Mouse (Mus musculus): ENCODE measurements around the gene Kras.

Gene Kras

DNA sequence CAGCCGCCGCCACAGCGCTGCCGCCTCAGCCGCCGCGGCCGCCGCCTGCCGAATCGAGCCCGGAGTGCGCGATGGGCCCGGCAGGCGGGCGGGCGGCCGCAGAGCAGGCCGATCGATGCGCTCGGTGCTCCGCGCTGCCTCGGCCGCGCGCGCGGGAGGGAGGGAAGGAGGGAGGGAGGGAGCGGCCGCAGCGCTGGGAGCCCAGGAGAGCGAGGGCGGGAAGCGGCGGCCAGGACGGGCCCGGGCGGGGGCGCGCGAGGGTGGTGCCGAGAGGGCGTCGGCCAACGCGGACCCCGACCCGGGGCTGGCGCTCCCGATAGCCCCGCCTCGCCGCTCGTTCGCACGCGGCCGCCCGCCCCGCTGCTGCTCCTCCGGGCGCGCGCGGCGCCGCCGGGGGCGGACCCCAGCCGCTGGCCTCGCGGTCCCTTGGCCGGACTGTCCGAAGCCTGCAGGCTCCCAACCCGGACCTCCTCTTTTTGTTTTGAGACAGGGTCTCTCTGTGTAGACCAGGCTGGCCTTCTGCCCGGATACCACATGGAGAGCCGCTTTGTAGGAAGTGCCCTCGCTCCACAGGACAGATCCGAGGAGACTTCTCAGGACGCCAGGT is at the start of gene Kras:
Kras (minus strand) TSS at position 55 of the 607 bp plus-strand sequence.
- DNase-seq (ENCODE audit: low read depth, low spot score), result peak; percentile 78

DNA sequence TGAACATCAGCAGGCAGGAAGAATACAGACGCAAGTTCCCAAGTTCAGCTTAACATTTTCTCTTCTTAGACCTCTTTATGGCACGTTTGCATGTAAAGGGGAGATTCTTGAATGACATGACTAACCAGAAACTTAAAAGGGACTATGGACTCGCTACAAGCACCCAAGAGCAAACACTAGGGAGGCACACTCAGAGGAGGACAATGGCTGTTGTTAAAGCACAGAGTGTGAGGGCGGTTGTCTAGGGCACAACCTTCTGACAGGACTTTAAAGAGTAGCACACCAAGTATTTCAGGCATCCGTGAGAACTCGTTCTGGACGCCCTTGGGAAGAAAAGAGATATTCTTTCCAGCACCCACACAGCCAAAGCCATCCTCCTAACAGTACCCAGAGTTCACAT is 47.6 kb upstream of the Kras start:
- DNase-seq (ENCODE audit: low read depth, low spot score), result no peak

DNA sequence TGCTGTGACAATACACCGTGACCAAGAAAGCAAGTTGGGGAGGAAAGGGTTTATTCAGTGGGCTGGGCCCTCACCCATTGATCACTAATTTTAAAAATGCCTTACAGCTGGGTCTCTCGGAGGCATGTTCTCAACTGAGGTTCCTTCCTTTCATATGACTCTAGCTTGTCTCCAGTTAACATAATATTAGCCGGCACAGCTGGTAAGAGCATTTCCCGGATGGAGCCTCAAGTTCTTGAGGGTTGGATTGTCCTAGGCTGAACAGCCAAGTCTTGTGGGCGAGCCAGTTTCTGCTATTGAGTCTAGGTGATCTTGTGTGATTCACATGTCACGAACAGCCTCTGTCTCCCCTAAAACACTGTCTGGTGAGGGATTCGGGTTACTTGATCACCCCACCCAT is 46.9 kb upstream of the Kras start:
- no peak for DNase-seq (ENCODE audit: low read depth, low spot score)

DNA sequence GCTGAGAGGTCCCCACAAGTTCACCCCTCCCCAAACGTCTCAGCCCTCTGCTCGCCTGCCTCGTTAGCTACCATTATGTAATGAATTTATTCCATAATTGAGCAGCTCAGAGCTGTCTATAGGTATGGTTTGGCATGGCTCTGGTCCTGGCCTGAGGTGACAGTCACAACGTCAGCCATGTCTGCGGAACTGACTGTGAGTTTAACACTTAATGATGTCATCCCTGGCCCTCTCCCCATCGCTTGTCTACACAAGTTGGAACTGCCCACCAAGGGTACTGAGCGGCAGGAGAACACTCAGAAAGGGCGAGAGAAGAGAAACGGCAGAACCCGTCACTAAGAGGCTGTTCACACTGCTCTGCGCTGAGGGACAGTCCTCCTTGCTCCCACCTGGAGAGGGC is 45.1 kb upstream of the Kras start:
- no peak for DNase-seq (ENCODE audit: low read depth, low spot score)

DNA sequence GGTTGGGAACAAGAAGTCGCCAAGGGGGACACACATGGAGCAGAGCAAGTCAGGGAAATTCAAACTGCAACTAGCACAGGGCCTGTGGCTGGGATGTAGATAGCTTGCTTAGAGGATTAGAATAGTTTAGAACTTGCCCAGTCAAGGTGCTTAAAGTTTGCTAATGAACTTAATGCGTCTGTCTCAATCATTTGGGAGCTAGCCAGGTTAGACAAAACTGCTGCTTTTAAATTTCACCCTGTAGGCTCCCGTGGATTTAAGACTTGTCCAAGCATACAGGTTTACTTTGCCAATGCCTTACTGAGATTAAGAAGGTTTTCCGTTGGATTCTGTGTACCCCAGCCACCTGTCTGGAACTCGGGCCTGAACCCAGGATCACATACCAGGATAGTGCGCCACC is 43.1 kb upstream of the Kras start:
- DNase-seq (ENCODE audit: low read depth, low spot score), result no peak

DNA sequence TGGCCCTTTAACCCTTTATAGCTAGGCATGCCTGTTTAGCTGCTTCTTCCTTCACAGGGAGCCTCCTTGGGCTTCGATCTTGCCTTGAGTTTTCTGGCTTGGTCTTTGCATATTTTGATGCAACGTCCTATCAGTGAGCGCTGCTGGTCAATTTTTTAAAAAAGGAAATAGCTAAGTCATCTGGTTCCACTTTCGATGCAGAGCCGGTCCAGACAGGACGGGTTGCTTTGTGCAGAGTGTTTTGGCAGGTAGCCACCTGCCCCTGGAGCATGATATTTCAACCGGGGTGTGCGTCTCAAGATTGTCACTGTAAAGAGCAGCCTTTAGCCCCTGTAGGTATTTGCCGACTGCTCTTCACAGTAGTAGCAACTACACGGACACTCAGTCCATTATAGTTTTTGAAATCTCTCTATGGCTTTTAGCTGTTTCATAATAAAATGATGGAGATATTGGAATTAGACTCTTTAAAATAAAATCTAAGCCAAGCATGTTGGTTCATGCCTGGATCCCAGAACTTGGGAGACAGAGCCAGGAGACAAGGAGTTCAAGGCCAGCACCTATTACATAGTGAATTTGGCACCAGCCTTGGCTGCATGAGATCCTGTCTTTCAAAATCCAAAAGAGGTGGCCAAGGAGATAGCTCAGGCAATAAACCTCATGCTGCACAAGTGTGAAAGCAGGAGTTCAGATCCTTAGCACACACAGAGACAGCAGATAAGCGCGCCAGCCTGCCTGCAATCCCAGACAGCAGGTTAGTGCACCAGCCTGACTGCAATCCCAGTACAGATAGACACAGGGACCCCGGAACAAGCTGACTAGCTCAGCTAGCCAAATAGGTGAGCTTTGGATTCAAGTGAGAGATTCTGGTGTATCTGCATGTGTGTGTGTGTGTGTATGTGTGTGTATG is 41.6 kb upstream of the Kras start:
- DNase-seq (ENCODE audit: low read depth, low spot score), result no peak

DNA sequence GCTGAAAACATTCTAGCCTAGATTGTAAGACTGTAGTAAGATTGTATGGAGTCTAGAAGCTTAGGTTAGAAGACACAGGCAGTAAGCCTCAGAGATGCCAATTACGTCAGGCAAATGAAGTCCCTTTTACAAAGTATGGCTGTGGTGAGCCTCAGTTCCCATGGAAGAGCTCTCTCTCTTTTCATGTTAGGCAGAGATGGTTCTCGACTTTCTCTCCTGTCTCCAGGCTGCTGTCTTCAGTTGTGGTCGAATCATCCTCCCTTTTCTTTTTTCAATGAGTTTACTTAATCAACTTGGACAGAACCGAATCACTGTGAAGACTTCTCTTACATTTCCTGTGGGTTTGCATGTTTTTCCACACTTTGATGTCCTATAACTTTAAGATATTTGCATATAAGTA is 35.6 kb upstream of the Kras start:
- DNase-seq (ENCODE audit: low read depth, low spot score), result no peak

DNA sequence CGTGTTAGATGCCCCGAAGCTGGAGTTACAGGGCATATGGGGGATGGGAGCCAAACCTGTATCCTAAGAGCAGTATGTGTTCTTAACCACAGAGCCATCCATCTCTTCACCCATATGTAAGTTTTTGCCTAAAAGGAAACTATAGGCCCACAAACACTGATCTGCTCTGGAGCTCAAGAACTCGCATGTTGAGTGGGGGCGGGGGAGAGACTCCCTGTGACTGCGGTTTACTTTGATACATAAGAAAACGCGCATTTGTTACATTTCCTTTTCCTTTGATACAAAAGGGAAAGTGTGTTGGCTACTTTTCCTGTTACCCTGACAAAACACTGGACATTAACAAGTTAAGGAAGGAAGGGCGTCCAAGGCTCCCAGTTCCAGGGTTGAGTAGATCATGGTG is 34.2 kb upstream of the Kras start:
- no peak for DNase-seq (ENCODE audit: low read depth, low spot score)

DNA sequence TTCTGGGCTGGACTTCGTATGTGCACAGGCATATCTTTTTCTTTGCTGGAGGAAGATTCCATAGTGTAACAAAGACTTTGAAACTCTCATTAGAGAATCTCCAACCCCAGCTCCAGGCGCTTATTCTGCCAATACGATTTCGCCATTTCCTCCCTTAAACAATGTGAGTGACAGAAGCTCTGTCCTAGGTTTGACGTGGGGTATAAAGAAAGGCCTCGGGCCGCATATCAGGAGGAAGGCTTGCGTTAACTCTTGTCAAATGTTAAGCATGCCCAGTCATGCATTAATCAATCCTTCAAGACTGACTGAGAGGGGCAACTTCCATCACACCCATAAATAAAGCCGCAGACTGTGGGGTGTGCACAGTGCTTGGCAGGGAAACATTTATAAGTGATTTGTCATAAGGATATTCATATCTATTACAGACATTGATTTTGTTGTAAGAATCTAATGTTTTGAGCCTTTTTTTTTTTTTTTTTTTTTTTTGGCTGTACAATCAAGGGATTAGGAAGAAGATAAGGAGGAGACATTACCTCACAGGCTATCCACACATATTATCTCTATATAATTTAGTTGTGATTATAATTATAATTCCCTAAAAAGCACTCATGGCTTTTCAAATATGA is 27.2 kb upstream of the Kras start:
- no peak for DNase-seq (ENCODE audit: low read depth, low spot score)

DNA sequence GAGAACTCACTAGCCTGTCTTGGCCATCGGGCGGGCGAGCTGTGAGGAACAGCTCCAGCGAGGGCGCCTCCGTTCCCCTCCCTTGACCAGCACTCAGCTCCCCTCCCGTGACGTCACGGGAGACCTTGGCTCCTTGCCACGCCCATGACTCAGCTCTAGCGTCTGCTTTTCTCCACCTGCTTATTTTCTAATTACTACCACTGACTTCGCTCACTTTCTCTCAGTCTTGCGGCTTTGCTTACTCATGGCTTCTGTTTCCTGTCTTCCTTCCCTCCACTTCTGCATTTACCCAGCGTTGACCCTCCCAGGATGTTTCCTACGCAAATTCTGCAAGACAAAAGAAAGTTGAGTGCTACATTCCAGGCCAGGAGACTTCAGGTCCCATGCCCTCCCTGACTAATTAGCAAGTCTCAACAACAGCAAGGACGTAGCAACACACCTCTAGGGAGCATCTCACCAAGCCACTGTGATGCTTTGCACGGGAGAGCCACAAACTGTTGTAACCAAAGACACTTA is 26.3 kb upstream of the Kras start:
- DNase-seq (ENCODE audit: low read depth, low spot score), result peak; percentile 40

DNA sequence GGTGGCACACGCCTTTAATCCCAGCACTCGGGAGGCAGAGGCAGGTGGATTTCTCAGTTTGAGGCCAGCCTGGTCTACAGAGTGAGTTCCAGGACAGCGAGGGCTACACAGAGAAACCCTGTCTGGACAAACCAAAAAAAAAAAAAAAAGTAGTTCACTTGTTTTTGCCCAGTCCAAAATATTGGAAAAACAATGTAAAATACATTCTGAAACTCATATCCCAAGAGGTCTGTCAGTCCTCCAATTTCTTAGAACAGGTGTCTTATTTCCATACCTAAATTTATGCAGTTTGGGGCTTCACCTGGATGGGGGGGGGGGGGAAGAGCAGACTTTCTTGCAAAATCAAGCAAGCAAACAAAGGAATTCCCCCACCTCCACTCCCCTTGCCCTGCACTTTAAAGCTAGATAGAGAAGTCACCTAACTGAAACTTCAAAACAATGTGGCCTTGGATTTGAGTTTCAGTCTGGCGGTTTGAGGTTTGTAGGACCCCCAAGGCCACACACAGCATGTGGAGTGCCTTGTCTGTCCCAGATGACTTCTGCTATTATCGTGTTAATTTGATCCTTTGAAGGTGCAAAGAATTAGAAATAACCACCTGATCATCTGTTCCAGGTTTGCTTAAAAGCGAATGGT is 25.7 kb upstream of the Kras start:
- DNase-seq (ENCODE audit: low read depth, low spot score), result no peak

DNA sequence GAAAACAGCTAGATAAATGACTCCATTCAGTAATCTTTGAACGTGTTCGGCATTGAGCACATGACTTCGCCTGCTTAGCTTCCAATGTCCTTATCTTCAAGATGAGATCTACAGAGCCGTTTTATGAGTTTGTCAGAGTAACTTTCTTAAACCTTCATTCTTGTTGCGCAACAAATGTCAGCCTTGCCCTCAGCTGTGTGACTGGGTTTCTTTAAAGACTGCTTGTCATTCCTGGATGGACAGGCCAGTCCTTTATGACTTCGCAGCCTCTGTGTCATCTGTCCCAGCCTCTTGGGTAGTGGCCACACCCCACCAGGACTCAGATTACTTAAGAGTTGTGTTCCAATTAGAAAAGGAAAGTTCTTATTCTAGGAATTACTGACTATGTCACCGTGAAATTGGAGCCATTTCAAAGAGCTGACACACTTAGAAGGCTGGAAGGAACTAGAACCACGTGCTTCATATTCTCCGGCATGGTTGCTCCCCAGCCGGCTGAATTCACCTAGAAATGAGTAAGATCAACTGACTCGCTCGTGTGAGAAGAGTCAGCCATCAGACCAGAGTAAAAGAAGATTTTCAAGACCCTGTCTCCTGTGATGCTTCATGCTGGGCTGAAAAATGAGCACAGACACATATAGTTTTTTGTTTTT is 24.1 kb upstream of the Kras start:
- DNase-seq (ENCODE audit: low read depth, low spot score), result no peak

DNA sequence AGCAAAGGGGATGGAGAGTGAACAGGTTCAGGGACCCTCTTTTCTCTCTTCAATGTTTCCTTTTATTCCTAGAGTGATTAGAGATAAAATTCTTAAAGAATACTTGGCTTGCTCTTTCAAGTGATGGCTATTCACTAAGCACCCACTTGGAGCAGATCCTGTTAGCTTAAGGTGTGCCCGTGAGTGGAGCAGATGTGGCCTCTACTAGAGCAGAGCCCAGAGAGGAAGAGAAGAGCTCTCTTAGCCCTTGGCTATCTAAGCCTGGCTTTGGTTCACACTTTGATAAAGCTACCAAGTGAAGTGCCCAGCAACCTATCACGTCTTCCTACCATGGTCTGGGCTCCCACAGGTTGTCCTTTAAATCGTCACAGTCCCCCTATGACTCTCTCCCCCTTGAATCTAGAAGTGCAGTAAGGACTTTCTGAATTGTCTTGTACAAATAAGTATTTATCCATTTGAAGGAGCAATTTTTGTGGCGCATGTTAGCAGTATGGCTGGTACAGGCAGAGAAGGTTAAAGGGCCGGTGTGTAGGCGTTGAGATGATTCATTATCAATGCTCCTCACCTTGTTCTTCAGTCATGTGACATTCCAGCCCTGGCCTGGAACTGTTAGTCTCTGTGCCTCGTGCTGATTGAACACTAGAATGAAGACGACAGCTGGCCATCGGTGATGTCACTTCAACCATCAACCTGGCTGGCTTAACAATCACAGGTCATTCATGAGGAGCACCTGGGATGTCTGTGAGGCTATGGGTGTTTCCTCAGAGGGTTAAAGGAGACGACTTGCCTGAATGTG is 22.3 kb upstream of the Kras start:
- DNase-seq (ENCODE audit: low read depth, low spot score), result no peak

DNA sequence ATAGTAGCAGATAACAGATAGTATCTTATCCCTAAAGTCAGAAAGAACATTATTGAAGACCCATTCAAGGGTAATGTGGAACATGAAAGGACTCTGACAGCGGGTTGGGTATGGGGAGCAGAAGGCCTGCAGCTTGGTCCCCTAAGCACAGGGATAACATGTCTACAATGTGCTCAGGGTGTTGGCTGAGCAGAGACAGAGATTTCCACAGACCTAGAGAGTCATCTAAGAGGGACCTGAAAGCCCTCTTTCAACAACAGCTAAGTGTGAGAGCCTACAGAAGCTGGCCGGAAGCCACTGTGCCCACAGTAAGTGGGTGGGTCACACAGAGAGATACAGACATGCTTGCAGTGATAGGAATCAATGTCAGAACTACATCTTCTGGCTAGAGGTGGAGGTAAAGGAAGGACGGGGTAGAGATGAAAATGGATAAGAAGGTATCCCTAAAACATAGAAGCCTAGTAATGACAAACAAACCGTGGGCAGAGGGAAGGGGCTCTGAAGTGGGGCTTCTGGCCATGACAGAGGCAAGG is 19.3 kb upstream of the Kras start:
- no peak for DNase-seq (ENCODE audit: low read depth, low spot score)

DNA sequence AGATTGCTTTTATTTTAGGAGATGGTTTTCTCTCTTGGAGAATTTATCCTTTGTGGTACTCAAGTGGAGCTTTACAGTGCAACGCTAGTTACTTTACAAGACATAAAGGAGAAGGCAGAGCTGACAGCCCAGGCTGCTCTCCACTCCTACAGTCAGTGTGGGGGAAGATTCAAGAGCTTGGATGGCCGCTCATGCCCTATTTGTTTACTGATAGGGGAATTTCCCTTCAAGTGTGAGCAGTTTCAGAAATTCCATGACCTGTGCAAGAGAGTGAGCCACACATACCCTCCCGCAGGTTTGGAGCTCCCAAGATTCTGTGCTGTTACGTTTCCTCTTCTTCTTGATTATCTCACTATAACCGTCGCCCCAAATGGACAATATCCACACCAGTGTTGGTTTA is 17.7 kb upstream of the Kras start:
- no peak for DNase-seq (ENCODE audit: low read depth, low spot score)

DNA sequence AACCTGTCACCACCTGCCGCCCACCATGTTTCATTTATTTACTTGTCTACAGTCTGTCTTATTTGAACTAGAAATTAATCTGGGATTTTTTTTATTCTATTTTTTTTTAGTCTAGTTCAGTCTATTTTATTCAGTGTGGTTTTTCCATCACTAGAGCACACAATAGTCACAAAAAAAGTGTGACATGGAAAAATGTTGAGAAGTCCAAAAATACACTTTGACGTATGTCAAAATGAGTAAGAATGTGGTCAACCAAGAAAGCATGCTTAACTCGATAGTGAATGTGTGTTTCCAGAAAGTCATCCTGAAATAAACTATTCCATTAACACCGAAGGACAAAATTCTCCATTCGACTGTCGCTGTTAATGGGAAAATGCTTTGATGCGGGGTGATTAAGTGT is 12.3 kb upstream of the Kras start:
- no peak for DNase-seq (ENCODE audit: low read depth, low spot score)

DNA sequence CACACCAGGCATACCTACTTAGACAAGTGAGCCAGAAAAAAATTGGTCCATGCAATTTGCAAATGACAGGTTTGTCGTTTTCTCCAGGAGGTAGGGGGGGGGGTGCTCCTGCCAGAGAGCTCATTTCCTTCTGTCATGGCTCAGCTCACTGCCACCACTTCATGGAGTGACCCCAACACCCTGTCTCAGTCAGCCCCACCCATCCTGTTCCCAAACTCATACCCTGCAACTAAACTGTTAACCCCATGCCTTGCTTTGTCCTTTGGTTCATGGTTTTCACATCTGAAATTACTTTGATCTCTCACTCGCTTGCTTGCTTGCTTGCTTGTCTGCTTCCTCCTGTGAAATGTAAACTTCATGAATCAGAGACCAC is 6.6 kb upstream of the Kras start:
- no peak for DNase-seq (ENCODE audit: low read depth, low spot score)

DNA sequence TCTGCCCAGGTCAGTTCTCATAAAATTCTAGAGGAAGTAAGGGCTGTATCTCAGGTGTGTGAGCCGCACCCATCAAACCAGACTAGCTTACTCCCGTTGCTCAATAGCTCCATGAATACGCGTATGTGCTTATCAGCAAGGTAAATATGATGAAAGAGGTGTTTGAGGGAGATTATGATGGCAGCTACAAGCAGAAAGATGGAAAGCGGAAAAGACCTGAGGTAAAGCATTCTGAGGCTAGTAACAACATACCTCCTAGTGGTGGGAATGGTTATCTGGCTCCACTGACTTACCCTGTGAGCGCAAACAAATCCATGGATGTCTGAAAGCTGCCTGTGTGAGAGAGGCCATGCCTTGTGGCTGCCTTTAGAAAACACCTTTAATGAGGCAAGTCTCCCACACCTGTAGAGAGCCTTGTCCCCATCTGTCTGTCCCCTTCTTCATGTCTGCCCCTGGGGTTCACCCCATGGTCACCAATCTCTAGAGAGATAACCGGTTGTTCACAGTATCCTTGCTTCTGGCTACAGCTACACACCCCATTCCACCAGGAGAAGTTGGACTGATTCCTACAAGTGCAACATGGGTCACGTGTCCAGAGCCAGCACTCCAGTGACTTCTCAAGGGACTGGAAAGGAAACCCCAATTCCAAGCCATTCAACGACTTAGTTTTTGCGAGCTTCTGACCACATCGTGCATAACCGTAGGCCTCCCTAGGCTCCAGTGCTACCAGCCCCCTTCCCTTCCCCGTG is 6.1 kb upstream of the Kras start:
- DNase-seq (ENCODE audit: low read depth, low spot score), result no peak

DNA sequence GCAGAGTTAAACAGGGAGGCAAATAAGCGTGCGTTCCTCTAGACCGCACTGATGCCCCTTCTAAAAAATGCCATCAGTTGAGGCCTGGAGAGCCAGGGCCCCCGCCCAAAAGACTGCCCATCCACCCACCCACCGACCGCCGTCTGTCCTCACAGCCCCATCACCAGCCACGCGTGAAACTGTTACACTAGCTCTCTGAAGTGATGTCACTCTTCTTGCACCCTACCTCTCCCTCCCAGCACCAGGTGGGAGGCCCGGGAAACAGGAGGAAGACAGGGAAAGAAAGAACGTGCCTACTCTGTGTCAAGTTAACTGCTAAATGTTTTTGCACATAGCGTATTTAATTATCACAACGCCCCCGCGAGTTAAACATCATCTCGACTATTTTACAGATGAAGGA is 781 bp upstream of the Kras start:
- no peak for DNase-seq (ENCODE audit: low read depth, low spot score)

Data from c-Kit-negative CD71-positive TER-119-positive erythroid progenitor cells, embryonic 14.5 days (primary cell).